Mouse (Mus musculus): ENCODE measurements around the gene Scyl1. TPM values are rescaled to one million over a fixed set of nuclear protein-coding genes. Genes with fewer than 3 reads are reported as not detected.

Gene Scyl1
- polyA plus RNA-seq, 1 experiment: 120 TPM

DNA sequence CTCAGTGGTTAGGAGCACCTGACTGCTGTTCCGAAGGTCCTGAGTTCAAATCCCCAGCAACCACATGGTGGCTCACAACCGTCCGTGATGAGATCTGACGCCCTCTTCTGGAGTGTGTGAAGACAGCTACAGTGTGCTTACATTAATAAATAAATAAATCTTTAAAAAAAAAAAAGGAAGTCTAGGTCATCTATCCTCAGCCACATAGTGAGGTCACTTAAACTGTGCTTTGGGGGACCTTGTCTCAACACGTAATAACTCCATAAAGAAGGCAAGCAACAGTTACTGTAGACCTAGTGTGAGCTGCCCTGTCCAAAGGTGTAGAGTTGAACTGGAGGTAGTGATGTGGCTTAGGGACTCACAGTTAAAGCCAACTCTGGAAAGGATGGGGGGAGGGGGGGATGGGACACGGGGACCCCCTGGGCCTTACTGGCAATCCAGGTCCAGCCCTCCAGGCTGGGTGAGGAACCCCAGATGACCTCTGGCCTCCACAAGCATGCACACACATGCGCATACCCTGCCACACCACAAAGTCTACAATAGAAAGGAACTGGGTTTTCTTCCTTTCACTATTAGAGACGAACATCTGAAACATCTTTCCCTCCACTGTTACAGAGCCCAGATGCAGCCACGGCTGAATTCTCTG, 6.3 kb upstream of the Scyl1 start:
- TF ChIP-seq CTCF (IDR thresholded peaks at IDR 0.05; ENCODE audit: extremely low read depth, insufficient read depth, low read length): no peak
- no peak for TF ChIP-seq POLR2A (IDR thresholded peaks at IDR 0.05; ENCODE audit: extremely low read depth, insufficient read depth, low read length)
- Histone ChIP-seq H3K4me3 (ENCODE audit: insufficient read depth, low read length) (no peak overlapping the region), H3K4me1 (ENCODE audit: control insufficient read depth, insufficient read depth, low read length) (no peaks in the 10 kb centered on the region), H3K27ac (ENCODE audit: insufficient read depth, low read length) (no peak overlapping the region)

DNA sequence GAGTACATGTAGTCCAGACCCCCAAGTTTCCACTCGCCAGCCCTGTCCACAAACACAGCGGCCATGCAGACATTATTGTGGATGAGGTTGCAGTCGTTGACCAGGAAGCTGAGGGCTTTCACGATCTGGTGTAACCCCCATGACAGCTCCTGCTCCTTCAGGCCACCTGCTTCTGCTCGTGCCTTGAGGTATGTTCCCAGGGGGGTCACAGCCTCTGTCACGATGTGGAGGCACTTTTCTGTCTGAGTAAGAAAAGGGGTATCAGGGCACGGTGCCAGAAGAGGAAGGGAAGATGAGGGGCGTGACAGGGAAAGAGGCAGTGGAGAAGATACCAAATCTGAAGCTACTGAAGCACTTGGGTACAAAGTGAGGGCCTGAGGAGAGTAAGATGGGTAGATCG, 908 bp downstream of the Scyl1 start:
- TF ChIP-seq CTCF (IDR thresholded peaks at IDR 0.05; ENCODE audit: extremely low read depth, insufficient read depth, low read length) (no peak), POLR2A (IDR thresholded peaks at IDR 0.05; ENCODE audit: extremely low read depth, insufficient read depth, low read length) (no peak)
- Histone ChIP-seq H3K27ac (ENCODE audit: insufficient read depth, low read length) (no peak overlapping the region), H3K4me1 (ENCODE audit: control insufficient read depth, insufficient read depth, low read length) (peaks cover 3% of the 10 kb centered on the region), H3K4me3 (ENCODE audit: insufficient read depth, low read length) (peak overlapping the region; percentile 58)

DNA sequence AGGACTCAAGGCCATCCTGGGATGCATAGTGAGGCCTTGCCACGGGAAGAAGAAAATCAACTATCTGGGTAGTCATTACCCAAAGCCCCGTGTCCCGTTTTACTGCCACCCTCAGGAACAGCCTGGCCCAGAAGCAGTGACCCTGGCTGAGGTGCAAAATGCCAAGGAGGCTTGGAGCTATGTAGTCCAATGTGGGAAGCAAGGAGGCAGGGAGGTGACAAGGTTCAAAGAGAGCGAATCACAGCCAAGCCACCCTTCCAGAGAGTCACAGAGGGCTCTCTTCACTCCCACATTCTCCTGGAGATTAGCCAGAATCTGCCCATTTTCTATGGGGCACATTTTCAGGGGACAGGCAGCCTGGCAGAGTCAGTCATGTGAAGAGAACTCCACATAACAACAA, 3.9 kb downstream of the Scyl1 start:
- Histone ChIP-seq H3K27ac (ENCODE audit: insufficient read depth, low read length) (no peak overlapping the region), H3K4me3 (ENCODE audit: insufficient read depth, low read length) (no peak overlapping the region), H3K4me1 (ENCODE audit: control insufficient read depth, insufficient read depth, low read length) (peaks cover 3% of the 10 kb centered on the region)
- TF ChIP-seq POLR2A (IDR thresholded peaks at IDR 0.05; ENCODE audit: extremely low read depth, insufficient read depth, low read length): no peak
- TF ChIP-seq CTCF (IDR thresholded peaks at IDR 0.05; ENCODE audit: extremely low read depth, insufficient read depth, low read length): no peak

DNA sequence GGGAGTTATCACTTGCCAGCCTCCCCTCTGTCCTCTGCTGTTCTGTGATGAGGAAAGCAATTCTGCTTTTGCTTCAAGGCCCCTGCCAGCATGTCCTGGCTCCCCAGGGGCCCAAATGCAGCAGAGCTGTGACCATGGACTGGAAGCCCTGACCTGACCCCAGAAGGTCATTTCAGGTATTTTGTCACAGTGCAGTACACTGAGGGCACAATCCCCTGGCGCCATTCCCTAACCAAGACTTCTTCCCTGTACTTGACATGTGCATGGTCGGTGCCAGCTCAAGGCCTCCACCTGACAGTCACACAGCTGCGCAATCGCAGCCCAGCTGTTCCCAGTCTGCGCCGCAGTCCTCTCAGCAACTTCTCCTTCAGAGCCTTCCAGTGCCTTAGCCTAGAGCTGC, 8.1 kb downstream of the Scyl1 start:
- no peak overlapping the region for H3K4me3 ChIP-seq (ENCODE audit: insufficient read depth, low read length)
- TF ChIP-seq POLR2A (IDR thresholded peaks at IDR 0.05; ENCODE audit: extremely low read depth, insufficient read depth, low read length) (no peak), CTCF (IDR thresholded peaks at IDR 0.05; ENCODE audit: extremely low read depth, insufficient read depth, low read length) (no peak)
- H3K27ac ChIP-seq (ENCODE audit: insufficient read depth, low read length): no peak overlapping the region
- H3K4me1 ChIP-seq (ENCODE audit: control insufficient read depth, insufficient read depth, low read length): no peaks in the 10 kb centered on the region

DNA sequence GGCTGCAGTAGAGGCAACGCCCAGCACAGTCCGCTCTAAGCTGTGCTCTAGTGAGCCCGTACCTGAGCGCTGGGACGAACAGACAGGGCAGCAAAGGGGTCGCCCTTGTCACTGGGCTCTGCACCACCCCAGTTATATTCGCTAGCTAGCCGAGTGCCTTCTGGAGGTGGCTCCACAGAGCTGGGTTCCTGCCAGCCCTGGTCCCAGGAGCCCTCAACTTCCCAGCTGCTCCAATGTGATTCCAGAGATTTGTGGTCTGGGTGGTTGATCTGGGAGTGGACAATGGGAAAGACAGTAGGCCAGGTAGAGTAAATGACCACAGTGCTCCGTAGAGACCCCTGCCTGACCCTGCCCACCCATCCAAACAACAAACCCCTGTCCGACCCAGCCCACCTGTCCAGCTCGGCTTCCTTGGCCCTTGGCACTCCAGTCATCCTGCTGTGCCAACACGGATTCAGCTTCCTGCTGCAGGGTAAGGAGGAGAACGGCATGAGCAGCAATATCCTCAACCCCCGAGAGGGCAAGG, 12.3 kb downstream of the Scyl1 start:
- no peak overlapping the region for H3K4me3 ChIP-seq (ENCODE audit: insufficient read depth, low read length)
- no peak overlapping the region for H3K27ac ChIP-seq (ENCODE audit: insufficient read depth, low read length)
- H3K4me1 ChIP-seq (ENCODE audit: control insufficient read depth, insufficient read depth, low read length): no peaks in the 10 kb centered on the region
- TF ChIP-seq CTCF (IDR thresholded peaks at IDR 0.05; ENCODE audit: extremely low read depth, insufficient read depth, low read length) (no peak), POLR2A (IDR thresholded peaks at IDR 0.05; ENCODE audit: extremely low read depth, insufficient read depth, low read length) (no peak)

DNA sequence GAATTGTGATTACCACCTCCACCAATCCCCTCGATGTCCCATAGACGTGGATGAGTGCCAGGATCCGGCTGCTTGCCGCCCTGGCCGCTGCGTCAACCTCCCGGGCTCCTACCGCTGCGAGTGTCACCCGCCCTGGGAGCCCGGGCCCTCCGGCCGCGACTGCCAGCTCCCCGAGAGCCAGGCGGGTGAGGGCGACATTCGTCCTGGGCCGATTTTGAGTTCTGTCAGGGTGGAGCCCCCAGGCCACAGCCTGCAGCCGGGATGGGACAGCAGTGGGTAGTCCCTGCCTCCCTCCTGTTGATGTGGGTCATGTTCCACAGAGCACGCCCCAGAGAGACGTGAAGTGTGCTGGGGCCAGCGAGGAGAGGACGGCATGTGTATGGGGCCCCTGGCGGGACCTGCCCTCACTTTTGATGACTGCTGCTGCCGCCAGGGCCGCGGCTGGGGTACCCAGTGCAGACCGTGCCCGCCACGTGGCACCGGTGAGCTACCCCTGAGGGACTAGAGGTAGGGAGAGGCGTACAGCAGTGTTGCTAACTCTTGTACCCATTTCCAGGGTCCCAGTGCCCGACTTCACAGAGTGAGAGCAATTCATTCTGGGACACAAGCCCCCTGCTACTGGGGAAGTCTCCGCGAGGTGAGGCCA, 14.1 kb downstream of the Scyl1 start:
- H3K27ac ChIP-seq (ENCODE audit: insufficient read depth, low read length): no peak overlapping the region
- TF ChIP-seq POLR2A (IDR thresholded peaks at IDR 0.05; ENCODE audit: extremely low read depth, insufficient read depth, low read length) (no peak), CTCF (IDR thresholded peaks at IDR 0.05; ENCODE audit: extremely low read depth, insufficient read depth, low read length) (no peak)
- H3K4me3 ChIP-seq (ENCODE audit: insufficient read depth, low read length): no peak overlapping the region
- no peaks in the 10 kb centered on the region for H3K4me1 ChIP-seq (ENCODE audit: control insufficient read depth, insufficient read depth, low read length)

DNA sequence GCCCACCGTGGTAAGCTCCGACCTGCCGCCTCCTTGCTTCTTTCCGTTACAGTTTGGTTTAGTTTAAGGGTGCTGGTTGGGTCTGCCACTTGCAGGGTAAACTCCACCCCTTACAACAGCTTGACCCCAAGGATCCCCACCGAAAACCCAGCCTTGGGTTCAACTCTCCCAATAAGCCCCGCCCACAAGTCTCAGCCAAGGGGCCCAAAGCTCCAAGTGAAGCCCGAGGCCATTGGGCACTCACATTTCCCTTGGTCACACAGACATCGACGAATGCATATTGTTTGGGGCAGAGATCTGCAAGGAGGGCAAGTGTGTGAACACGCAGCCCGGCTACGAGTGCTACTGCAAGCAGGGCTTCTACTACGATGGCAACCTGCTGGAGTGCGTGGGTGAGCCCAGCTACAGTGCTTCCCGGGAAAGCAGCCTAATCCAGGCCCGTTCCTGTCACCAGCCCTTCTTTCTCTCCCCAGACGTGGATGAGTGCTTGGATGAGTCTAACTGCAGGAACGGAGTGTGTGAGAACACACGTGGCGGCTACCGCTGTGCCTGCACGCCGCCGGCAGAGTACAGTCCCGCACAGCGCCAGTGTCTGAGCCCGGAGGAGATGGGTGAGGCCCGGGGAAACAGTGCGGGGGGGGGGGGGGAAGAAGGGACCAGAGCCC, 14.8 kb downstream of the Scyl1 start:
- no peak for TF ChIP-seq POLR2A (IDR thresholded peaks at IDR 0.05; ENCODE audit: extremely low read depth, insufficient read depth, low read length)
- no peak for TF ChIP-seq CTCF (IDR thresholded peaks at IDR 0.05; ENCODE audit: extremely low read depth, insufficient read depth, low read length)
- H3K4me3 ChIP-seq (ENCODE audit: insufficient read depth, low read length): no peak overlapping the region

DNA sequence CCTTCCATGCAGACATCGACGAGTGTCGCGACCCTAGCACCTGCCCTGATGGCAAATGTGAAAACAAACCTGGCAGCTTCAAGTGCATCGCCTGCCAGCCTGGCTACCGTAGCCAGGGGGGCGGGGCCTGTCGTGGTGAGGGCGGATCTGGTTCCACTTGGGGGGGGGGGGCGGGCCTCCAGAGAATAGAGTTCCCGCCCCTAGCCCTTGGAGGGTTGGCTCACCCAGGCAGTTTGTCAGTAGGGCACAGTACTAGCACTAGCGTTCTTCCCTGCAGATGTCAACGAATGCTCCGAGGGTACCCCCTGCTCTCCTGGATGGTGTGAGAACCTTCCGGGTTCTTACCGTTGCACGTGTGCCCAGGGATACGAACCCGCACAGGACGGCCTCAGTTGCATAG, 19.5 kb downstream of the Scyl1 start:
- H3K27ac ChIP-seq (ENCODE audit: insufficient read depth, low read length): no peak overlapping the region
- no peak overlapping the region for H3K4me3 ChIP-seq (ENCODE audit: insufficient read depth, low read length)
- no peak for TF ChIP-seq CTCF (IDR thresholded peaks at IDR 0.05; ENCODE audit: extremely low read depth, insufficient read depth, low read length)
- no peak for TF ChIP-seq POLR2A (IDR thresholded peaks at IDR 0.05; ENCODE audit: extremely low read depth, insufficient read depth, low read length)
- H3K4me1 ChIP-seq (ENCODE audit: control insufficient read depth, insufficient read depth, low read length): no peaks in the 10 kb centered on the region

More for the DNA sequence above, 14.8 kb downstream of the Scyl1 start:
- Histone ChIP-seq H3K27ac (ENCODE audit: insufficient read depth, low read length) (no peak overlapping the region), H3K4me1 (ENCODE audit: control insufficient read depth, insufficient read depth, low read length) (no peaks in the 10 kb centered on the region)

DNA sequence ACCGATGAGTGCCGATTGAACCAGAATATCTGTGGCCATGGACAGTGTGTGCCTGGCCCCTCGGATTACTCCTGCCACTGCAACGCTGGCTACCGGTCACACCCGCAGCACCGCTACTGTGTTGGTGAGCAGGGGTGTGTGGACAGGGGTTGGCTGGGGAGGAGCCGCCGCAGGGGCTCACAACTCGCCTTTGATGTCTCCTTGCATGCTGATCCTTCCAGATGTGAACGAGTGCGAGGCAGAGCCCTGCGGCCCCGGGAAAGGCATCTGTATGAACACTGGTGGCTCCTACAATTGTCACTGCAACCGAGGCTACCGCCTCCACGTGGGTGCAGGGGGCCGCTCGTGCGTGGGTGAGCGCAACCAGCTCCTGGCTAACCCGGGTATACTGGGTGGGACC, 20.3 kb downstream of the Scyl1 start:
- Histone ChIP-seq H3K27ac (ENCODE audit: insufficient read depth, low read length) (no peak overlapping the region), H3K4me1 (ENCODE audit: control insufficient read depth, insufficient read depth, low read length) (no peaks in the 10 kb centered on the region), H3K4me3 (ENCODE audit: insufficient read depth, low read length) (no peak overlapping the region)
- TF ChIP-seq CTCF (IDR thresholded peaks at IDR 0.05; ENCODE audit: extremely low read depth, insufficient read depth, low read length) (no peak), POLR2A (IDR thresholded peaks at IDR 0.05; ENCODE audit: extremely low read depth, insufficient read depth, low read length) (no peak)

Measured in cortical plate, adult 2 months (tissue).